Mouse (Mus musculus) lung, adult 2 months (tissue): ENCODE measurements around the gene Dnah5.

Source experiments
- CTCF ChIP-seq: fragments of 200-500 bp; IDR thresholded peaks from 2 replicates; pipeline ENCODE4 v1.5.1; 2011; ENCODE audit warnings: mild to moderate bottlenecking, low read length, control low read depth; ENCODE audit not compliant: insufficient read depth
- POLR2A ChIP-seq: fragments of 200-500 bp; IDR thresholded peaks from 2 replicates; pipeline ENCODE4 v1.6.1; 2011; ENCODE audit warnings: low read depth, mild to moderate bottlenecking, control low read depth, low read length, borderline replicate concordance; ENCODE audit errors: extremely low read depth

GRCm38 (mm10) chr15:28260250-28260649 is 56.7 kb downstream of the Dnah5 start:
- TF ChIP-seq POLR2A = no peak
- no peak for TF ChIP-seq CTCF
